Mouse (Mus musculus) gastrocnemius, postnatal 25 days (tissue): ENCODE data around the gene Gm28308. TPM values are rescaled to one million over a fixed set of nuclear protein-coding genes. Genes with fewer than 3 reads are reported as not detected.

Experiments
- DNase-seq: peaks from one replicate; pipeline ENCODE4 v3.0.0; 2022
- total RNA-seq, 2 experiments: library from RNA; stranded (reverse); gene quantifications; 1 replicate in 1 of 2; 2 replicates in 1 of 2; pipeline ENCODE4 v1.2.3; 2021

Gm28308 gene
- total RNA-seq, 2 experiments from 2014 or later = 0.46 TPM; not detected in 1

DNA sequence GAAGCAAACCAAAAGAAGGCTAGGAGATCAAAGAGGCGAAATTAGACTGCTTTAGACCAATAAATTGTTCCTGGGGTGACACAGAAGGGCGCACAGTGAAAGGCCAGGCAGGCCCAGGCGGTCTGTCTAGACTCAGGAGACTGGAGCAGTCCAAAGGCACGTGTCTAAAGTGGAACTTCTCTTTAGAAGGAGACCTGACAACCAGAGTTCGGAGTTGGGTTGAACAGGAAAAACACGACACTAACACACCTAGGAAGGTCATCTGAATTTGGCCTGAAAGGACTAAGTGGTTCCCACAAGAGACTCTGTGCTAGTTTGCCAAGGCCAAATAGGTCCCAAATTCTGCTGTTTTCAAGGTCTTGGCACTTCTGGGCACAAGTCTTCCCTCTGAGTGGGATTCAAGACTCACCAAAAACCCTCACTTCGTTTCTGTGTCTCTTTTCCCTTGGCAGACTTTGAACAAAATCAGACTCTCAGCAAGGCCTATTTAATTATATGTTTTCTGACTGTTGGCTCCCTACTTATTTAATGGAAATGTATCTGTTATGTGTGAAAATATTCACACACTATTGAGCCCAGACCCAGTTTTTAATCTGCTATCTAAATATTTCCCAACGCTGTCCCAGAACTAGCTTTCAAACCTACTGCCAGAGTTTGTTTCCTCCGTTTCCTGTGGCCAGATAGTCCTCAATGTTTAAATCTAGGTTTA is 6.2 kb upstream of the Gm28308 start:
- no peak for DNase-seq

DNA sequence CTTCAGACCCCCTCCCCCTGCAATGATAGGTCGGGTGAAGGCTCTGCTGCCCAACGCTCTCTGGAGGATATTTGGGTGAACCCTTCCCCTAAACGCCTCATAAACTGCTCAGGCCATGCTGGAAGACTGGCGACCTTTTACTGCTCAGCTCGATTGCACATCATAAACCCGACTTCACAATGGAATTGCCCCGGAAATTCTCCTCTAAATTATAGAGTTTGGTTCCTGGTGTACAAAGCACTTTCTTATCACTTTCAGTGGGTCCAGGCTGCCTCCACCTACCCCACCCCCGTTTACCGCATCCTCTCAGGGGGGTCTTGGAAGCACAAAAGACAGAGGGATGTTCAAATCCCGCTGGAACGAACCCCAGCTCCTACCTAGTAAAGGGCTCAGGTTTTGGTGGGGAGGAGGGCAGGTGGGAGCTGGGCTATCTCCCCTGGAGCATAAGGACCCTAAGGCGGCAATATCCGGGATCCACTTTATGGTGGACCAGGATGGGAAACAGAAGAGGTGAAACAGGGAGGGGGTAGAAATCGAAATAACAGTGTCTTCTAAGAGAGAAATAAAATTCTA is 5.6 kb upstream of the Gm28308 start:
- DNase-seq = no peak

DNA sequence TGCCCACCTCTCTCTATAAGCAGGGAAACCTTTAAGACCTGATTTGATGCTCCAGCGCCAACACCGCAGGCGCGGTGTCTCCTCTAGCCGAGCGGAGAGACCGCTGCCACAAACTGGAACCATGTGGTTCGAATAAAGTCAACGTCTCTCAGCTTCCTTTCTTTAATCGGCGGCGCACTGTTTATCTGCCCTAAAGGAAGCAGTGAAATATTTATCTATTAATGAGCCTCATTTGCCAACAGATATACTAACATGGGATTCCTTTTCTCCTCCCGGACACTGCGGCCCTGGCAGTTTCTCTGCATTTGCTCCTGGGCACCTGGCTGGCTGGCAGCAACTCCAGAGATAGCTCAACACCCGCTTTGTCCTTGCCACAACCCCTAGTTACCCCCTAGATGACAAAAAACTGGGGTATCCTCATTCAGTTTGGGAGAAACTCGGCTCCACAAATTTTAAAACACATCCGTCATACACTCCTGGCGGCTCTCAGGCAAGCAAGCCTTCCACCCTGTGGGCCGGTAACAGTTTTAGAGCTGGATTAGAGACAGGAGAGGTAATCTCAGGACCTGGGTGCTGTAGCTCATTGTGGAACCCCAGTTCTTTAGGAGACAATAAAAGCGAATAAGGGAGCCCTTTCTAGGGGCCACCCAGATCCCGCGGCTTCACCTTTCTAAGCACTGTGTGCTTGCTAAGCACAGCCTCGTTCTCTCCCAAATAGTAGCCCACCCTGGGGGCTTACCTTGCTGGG is 4.9 kb upstream of the Gm28308 start:
- DNase-seq = no peak

DNA sequence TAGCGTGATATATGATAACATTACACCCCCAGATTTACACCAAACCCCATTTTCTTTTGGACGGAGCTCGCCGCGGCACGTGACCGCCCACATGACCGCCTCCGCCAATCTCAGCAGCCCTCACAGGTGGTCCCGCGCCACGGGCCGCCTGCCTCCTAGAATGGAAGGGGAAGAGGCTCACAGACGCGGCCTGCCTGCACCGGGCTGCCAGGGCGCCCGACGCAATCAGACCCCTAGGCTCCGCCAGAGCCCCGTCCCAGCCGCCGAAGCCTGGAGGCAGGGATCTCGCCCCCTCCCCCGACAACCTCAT is 4.3 kb upstream of the Gm28308 start:
- DNase-seq = peak; percentile 86

DNA sequence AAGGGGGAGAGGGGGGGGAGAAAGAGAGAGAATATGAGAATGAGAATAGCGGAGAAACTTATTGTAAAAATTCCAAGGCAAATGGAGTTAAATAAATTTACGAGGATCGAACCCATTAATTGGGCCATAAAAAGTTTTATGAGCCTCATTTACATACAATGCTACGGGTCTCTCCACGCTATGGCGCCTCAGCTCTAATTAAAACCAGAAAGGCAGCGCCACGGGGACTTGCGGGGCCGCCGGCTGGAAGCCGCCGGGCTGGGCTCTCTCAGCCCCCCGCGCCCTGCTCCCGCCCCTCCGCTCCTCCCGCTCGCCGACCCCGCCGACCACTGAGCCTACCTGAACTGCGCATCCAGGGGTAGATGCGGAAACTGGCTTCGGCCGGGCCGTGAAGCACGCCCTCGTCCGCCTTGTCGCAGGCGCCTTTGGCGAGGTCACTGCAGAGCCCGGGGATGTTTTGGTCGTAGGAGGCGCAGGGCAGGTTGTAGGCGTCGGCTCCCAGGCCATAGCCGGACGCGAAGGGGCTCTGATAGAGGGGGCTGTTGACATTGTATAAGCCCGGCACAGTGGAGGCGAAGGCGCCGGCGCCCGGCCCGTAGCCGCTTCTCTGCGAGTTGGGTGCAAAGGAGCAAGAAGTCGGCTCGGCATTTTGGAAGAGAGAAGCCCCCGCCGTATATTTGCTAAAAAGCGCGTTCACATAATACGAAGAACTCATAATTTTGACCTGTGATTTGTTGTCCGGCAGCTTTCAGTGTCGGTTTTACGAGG is 3.7 kb upstream of the Gm28308 start:
- no peak for DNase-seq

DNA sequence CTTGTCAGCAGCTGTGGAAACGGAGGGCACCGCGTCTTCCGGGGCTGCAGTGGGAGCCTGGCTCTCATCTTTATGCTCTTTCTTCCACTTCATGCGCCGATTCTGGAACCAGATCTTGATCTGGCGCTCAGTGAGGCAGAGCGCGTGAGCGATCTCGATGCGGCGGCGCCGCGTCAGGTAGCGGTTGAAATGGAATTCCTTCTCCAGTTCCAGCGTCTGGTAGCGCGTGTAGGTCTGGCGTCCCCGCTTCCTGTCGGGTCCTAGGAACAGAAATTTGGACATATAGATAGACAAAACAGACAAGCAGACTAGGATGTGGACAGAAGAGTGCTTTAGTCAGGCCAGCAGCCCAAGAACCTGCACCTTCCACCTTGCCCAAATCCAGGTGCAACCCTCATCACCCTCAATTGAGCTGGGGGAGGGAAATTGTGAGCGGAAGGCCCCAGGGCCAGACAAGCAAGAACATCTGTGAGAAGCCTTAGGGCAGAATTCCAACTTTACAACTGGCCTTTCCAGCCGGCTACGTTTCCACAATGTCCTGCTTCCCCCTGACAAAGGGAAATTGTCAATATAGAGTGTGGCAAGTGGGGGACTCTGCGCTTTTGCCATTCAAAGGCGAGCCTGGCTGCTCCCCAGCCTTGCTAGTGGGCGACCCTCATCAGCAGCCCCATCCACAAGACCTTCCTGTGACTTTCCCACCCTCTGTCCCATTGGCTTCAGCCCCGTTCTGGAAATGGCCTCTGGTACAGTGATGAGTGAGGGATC is 2.8 kb upstream of the Gm28308 start:
- no peak for DNase-seq

DNA sequence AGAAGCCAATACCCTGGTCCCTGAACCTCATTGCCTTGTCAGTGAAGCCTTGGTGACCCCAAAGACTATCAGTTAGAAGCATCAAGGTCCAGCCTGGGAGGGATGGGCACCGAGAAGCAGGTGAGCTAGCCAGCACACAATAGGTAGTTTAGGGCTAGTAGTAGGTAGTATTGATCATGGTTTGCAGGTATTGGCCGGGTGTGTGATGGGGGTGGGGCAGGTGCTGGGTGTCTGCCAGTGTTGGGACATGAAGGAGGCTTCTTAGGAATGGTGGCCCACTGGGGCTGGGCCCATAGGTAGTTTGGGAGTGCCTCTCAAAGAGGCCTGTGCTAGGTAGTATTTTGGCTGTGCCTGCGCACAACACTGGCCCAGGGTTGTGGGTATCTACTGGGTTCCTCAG is 1.9 kb upstream of the Gm28308 start:
- DNase-seq = no peak

DNA sequence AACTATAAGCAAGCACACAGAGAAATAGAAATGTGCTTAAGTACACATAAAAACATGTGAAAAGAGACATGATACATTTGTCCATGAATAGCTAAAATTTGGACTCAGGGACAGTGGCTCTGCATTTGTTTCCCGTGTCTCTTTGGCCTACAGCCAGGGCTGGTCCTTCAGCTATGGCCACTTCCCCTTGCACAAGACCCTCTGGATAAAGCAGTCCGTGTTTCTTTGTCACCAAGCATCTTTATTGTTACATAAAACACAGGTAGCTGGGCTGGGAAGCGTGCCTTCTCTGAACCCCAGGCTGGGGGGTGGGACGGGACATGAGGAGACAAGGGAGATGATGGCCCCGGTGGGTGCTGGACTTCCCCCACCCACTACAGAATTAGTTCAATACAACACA is 1.1 kb upstream of the Gm28308 start:
- no peak for DNase-seq

DNA sequence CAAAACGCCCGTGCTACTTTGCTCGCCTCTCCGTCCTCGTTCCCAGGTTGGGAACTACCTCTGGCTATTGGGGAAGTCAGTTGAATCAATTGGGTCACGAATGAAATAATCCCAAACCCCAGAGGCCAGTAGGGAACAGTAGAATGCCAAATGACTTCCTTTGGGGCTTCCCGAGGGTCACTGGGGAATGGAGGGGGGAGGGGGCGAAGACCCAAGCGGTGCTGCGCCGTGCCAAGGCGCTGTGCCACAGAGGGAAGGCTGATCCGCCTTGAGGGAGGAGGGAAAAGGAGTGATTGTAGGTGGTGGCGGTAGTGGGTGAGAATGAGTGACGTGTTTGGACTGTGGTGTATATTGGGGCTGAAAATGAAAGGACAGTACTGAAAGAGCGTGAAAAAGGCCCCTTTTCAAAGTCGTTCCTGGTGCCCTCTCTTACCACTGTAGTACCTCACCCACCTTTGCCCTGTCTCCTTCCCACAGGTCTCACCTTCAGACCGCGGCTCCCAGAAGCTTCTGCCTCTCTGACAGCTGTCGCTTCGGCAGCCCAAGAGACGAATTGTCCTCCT is 502 bp downstream of the Gm28308 start:
- no peak for DNase-seq

DNA sequence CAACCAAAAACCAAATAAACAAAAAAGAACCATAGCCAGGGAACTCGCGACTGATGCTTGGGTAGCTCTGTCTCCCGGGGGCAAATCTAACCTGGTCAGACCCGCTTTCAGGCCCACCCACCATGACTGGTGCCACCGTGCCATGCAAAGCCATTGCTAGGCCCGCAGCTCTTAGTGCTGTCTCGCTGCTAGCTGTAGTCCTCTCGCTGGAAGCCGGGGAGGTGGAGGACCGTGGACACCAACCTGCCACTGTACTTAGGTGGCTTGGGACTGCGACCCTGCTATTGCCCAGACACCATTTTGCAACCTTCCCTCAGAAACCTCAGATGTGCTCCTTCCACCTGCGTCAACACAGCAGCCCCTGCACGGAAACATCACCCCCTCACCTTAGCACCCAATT is 1.2 kb downstream of the Gm28308 start:
- DNase-seq = no peak

DNA sequence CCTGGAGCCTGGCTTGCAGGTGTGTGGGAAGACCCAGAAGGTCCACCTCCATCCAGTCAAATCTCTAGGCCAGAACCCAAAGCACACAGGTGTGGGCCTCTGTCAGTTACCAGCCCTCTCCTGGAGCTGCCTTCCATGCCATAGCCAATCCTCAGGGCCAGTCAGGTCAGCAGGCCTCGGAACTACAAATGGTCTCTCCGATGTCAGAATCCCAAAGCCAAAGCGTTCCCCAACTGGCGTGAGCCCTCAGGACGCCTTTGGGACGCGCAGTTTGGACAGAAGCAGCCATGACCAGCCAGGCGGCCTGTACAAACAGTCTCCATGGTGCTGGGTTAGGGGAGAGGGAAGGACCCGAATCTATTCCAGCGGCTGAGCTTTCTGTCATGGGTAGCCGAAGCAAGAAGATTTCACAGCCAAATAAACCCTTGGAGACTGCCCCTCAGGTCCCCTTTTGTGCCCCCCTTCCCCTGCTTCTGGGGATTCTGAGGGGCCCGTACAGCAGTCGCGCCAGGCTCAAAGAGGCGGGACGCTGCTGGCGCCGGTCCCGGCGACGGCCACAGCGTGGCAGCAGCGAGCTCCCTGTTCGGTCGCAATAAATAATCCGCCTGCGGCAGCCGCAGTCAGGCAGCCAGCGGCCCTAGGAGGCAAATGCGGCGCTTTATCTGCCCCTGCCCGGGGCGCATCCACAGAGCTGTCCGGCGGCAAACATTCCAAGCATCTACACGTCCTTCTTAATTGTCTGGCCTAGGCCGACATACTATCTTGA is 1.8 kb downstream of the Gm28308 start:
- peak; percentile 78 for DNase-seq

DNA sequence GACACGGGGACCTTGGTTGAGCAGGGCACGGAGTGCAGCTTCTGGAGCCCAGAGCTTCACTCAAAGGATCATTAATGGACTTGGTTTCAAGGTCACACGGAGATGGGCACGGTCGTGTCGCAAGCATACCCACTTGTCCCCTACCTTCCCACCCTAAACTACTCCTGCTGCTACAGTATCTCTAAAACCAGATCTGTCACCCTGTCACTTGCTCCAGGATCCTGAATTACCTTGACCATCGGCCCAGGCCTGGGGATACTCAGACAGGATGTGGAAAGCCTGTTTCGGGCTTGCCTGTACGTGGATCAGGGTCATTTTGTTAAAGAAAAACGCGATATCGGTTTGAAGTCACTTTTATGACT is 3.5 kb downstream of the Gm28308 start:
- DNase-seq = no peak

DNA sequence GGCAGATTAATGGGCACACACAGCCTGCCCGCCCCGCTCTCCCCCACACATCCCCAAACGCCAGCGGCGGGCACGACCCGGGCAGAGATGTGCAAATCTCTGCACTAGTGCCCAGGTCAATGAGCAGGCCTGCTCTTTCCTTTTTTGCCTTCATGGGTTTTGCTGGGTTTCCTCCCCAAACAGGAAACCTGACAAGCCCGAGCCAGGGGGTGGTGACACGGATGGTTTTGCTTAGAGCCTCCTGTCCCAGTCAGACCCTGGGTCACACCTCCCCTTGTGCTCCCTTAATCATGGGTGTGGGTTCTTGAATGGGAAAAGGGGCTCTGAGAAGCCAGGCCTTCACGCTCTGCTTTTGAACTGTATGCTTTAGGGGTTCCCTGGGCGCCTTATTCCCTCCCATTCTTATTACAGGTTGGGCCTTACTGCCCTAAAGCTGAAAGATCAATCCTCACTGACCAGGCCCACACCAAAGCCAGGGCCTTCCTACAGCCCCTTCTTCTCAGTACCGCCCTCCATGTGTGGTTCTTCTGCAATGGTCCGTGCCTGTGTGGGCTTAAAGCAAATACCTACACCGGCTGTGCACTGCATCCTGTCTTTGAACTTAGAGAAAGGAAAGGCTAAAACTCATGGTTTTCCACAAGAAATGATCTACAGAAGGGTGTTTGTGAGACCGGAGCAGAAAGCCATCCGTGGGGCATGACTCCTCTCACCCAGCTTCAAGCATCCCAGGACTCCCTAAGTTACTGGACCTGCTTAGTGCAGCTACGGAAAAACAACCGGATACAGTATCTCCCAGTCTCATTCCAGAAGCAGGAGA is 4.1 kb downstream of the Gm28308 start:
- no peak for DNase-seq

DNA sequence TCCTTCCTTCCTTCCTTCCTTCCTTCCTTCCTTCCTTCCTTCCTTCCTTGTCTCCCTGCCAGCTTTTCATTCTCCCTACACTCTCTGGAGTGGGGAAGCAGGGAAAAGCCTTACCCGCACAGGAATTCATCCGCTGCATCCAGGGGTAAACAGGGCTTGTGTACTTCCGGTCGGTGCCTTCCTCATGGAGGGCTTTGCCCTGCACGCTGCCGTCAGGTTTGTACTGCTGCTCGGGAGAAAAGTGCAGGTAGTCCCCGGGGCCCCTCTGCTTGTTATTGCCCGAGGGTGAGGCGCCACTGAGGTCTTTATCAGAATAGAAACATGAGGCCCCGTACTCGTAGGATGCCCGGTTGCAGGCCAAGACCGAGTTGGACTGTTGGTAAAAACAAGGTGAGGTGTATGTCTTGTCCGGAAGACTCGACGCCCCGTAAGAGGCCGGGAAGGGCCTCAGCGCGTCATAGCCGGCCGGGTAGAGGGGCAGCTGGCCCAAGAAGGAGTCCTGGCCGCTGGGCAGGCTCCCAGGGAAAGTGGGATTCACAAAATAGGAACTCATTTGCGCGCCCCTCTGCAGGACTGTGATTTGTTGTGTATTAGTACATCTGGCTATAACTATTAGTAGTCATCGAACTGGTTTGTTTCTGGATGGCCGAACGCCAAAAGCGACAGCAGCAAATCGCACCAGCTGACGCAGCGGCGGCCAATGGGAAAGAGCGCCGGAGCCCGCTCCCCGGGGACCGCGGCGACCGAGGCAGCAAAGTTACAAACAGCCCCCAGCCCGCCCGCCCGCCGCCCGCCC is 4.9 kb downstream of the Gm28308 start, which contains the start of gene Hoxa6:
Gene Hoxa6, minus strand, starts transcription at position 651 of the 796 bp plus-strand sequence.
- DNase-seq = no peak

DNA sequence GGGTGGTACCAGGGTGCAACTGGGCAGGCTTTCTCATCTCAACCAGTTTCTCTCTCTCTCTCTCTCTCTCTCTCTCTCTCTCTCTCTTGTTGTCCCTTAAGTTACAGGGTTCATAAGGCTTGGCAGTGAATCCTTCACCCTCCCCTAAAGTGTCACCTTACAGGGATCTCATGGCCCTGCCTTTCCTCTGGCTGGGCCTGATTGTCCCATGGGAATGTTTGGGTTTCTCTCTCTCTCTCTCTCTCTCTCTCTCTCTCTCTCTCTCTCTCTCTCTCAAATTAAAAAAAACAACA is 5.5 kb downstream of the Gm28308 start:
- no peak for DNase-seq

DNA sequence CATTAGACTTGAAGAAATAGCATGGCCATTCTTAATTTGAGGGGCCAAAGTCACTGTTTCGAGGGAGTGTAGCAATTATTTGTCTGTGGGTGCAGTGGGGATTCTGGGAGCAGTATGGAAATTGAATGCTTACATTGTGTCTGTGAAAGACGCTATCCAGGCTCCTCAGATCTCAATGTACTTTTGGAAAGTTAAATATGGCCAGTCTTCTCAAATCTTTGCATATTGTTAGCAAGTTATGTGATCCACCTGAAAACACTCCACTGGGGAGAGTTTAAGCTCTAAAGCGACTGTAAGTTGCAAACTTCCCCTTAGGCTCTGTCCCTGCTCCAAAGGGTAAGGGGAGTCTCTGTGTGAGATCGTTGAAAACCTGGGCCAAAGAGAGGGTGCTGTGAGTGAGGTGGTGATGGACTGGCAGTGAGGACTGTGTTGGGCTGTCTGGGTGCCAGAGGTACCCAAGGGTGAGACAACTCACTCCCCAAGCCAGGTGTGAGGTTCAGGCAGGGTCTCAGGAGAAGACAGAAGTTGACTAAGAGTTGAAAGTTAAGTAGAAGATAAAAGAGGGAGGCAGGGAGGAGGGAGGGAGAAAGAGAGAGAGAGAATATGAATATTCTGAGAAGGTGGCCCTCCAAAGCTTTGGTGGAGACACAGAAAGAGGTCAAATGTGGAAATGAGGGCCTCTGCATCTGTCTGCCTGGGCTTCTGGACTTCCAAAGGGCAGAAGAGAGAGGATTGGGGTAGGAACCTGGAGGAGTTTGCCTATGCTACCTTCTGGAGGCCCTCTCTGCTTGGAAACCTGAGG is 6.1 kb downstream of the Gm28308 start:
- no peak for DNase-seq

DNA sequence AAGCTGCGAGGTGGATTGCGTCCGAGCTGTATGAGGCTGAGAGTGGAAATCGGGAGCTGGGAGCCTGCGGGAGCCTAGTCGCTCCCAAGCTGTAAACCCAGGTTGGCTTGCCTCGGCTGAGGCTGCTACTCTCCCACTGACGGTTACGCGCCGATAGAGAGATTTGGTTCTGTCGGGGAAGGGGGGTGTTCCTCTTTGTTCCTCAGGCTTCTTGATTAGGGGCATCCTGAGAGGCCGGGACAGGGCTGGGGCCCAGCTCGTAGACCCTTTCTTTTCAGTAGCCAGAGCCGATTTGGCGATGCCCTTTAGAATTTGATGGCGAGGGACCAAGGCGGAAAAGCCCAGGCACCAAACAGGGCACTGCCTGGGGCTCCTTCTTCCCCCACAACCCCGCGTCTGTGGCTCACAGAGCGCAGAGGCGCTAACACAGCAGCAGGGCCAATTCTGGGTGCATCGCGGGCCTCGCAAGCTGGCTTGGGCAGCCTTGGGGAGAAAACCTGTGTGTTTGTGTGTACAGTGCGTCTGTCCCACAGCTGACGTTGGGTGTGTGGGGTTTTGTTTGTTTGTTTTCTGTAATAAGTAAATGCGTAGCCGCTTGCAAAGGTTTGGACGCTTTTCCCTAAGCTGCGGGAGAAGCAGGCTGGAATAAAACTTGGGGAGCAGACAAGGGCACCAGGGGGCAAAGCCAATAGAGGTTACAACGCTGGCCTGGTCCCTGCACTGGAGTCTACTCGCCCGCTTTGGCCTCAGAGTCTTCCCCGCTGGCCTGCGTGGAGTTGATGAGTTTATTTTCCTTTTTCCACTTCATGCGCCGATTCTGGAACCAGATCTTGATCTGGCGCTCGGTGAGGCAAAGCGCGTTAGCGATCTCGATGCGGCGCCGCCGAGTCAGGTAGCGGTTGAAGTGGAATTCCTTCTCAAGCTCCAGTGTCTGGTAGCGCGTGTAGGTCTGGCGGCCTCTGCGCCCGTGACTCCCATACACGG is 7.2 kb downstream of the Gm28308 start:
- DNase-seq = no peak
